Mouse (Mus musculus) ES-Bruce4 (cell line): ENCODE measurements around the gene Arhgef10l.

Source experiments
- CTCF ChIP-seq: IDR thresholded peaks from one replicate; pipeline ENCODE4 v1.8.1; 2011; ENCODE audit warnings: low read depth, low read length
- POLR2A ChIP-seq: IDR thresholded peaks from one replicate; pipeline ENCODE4 v1.8.1; 2011; ENCODE audit warnings: low read length; ENCODE audit not compliant: insufficient read depth

DNA sequence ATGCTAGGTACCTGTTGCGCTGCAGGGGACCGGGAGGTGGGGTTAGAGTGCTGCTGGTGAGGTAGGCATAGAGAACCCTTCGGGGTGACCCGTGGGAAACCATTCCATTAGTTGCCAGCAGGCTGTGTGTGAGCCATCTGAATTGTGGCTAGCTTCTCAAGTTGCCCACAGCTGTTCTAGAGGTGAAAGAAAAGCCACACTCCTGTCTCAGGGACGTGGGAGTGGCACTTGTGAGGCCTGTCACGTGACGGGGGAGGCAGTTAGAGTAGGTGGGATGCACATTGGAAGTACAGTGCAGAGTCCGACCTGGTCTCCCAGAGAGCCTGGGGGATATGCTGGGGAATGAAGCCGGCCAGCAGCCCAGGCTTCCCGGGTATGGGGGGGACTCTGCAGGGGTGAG is 43.8 kb upstream of the Arhgef10l start:
- TF ChIP-seq CTCF (no peak), POLR2A (no peak)
